Mouse (Mus musculus) heart, embryonic 13.5 days (tissue): ENCODE data around the gene Sik1. TPM values are rescaled to one million over a fixed set of nuclear protein-coding genes. Genes with fewer than 3 reads are reported as not detected.
A peak's percentile ranks its signal among the peaks of the same experiment; 100 is the strongest.

Source experiments
- ATAC-seq: fragments of 200-750 bp; cut with Nextera tagmentation; 2 replicates; pipeline ENCODE4 v1.8.0; 2017; ENCODE audit warnings: moderate TSS enrichment; ENCODE audit not compliant: insufficient number of reproducible peaks, low FRiP score, low TSS enrichment; ENCODE audit errors: extremely low read depth
- H3K27ac ChIP-seq: fragments of 300-500 bp; sonication (generic); replicated peaks from 2 replicates; pipeline ENCODE4 v1.5.1; 2015; ENCODE audit warnings: moderate library complexity, mild to moderate bottlenecking, inconsistent platforms
- H3K27me3 ChIP-seq: fragments of 300-500 bp; sonication (generic); replicated peaks from 2 replicates; pipeline ENCODE4 v1.6.1; 2015; ENCODE audit warnings: mild to moderate bottlenecking, inconsistent platforms
- H3K36me3 ChIP-seq: fragments of 300-500 bp; sonication (generic); 2 replicates; pipeline ENCODE4 v1.6.1; 2015; ENCODE audit warnings: mild to moderate bottlenecking, inconsistent platforms
- H3K4me1 ChIP-seq: fragments of 300-500 bp; sonication (generic); 2 replicates; pipeline ENCODE4 v1.6.1; 2015; ENCODE audit warnings: inconsistent platforms
- H3K4me2 ChIP-seq: fragments of 300-500 bp; sonication (generic); 2 replicates; pipeline ENCODE4 v1.6.1; 2015; ENCODE audit warnings: inconsistent platforms, mild to moderate bottlenecking, moderate library complexity
- H3K4me3 ChIP-seq: fragments of 300-500 bp; sonication (generic); 2 replicates; pipeline ENCODE4 v1.5.1; 2015; ENCODE audit warnings: moderate library complexity, mild to moderate bottlenecking, inconsistent platforms
- H3K9ac ChIP-seq: fragments of 300-500 bp; sonication (generic); 2 replicates; pipeline ENCODE4 v1.6.1; 2015; ENCODE audit warnings: inconsistent platforms, mild to moderate bottlenecking, moderate library complexity
- H3K9me3 ChIP-seq: fragments of 300-500 bp; sonication (generic); 2 replicates; pipeline ENCODE4 v1.6.1; 2016; ENCODE audit warnings: inconsistent platforms
- WGBS: fragments of 180-500 bp; shearing (Covaris S2); methylation state at CpG from one replicate; pipeline ENCODE4 v1.1.7; 2015; ENCODE audit warnings: mixed read lengths; 5-methylcytosine and 5-hydroxymethylcytosine counted together
- polyA plus RNA-seq: library from polyadenylated mRNA; unstranded; fragments of >200 nt; fragmentation: Nextera tagmentation; extraction: Ambion mirVana; gene quantifications from 2 replicates; pipeline ENCODE4 v1.2.1, GENCODE M21; 2015

Gene Sik1
- polyA plus RNA-seq, 1 experiment from 2014 or later: 17.6 TPM

- no peak overlapping the region for H3K4me3 ChIP-seq
- H3K27me3 ChIP-seq: no peaks in the 10 kb centered on the region
- no peaks in the 10 kb centered on the region for H3K9me3 ChIP-seq
- peaks cover 22% of the 10 kb centered on the region for H3K36me3 ChIP-seq
- no peak overlapping the region for H3K4me2 ChIP-seq
- H3K9ac ChIP-seq: no peak overlapping the region
- H3K27ac ChIP-seq: no peak overlapping the region
- H3K4me1 ChIP-seq: peaks cover 56% of the 10 kb centered on the region
- 80% methylated on average over 6 of the region's 6 CpGs for WGBS
- ATAC-seq: no peak
Measured at GRCm38 (mm10) chr17:31840423-31841003, 15.1 kb downstream of the Sik1 start.

DNA sequence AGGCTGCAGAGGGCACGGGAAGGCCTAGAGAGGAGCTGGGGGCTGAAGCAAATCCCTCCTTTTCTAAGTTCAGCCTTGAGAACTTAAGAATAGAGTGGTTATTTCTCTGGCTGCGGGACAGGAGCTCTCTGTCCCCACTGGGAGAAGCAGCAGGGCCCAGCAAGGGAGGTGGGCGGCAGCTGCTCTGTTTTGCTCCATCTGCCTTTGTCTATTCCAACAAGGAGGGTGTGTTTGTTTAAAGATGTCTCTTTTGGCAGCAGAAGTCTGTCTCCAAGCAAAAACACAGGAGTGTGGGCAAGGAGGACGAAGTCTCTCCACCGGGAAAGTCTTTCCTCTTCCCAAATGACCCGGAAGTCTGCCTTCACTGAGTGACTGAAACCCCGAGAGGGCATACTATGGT lies 18.8 kb downstream of the Sik1 start:
- no peak overlapping the region for H3K27ac ChIP-seq
- no peak for ATAC-seq
- WGBS: 65% methylated on average over 7 of the region's 7 CpGs

DNA sequence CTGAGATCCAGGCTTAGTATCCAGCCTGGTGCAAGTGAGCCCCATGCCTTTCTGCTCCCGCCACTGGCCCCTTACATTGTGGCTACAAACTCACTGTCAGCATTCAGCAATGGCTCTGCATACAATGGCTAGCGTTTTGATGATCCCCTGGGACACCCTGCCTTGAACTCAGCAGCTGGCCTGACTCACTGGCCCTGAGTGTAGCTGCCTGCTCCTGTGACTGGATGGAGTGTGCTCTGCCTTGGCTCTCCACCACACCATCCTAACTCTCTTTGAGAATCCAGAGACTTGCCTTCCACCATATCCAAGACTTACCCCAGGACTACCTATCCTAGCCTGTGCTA lies 19.4 kb downstream of the Sik1 start:
- H3K9ac ChIP-seq: no peak overlapping the region
- 74% methylated on average over 2 of the region's 2 CpGs for WGBS
- peaks cover 64% of the 10 kb centered on the region for H3K4me1 ChIP-seq

More for the DNA sequence above, 18.8 kb downstream of the Sik1 start:
- H3K27me3 ChIP-seq: no peaks in the 10 kb centered on the region
- no peak overlapping the region for H3K9ac ChIP-seq
- peaks cover 64% of the 10 kb centered on the region for H3K4me1 ChIP-seq
- no peak overlapping the region for H3K4me3 ChIP-seq
- no peaks in the 10 kb centered on the region for H3K36me3 ChIP-seq
- H3K4me2 ChIP-seq: no peak overlapping the region
- no peaks in the 10 kb centered on the region for H3K9me3 ChIP-seq

DNA sequence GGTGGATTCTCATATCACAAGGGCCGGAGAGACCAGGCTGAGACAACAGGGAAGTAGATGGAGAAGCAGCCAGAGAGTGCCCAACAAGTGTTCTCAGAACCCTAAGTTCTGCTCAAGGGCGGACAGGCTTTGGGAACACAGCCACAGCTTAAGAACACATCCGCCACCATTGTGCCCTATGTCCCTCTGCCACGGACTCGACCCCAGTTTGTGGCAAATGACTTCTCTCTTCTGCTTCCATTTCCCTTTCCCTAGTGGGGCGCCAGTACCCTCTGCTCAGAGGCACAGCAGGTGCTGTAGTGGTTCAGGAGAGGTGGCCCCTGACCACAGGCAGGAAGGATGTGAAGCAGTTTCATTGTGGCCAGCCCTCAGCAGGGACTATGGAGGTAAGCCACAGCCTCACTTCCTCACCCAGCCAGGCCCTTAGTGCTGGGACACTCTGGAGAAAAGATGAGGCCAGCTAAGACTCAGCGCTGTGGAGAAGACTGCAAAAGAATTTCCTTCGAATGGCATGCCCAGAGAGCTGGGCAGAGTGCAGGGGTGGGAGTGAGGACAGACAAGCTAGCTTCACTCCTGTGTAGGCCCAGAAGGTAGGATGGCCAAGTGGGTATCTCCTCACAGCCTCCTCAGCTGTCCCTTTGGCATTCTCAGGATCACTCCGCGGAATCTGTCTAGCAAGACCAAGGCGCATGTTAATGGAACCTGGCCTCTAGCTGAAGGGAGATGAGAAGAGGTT lies 19.9 kb downstream of the Sik1 start:
- Histone ChIP-seq H3K36me3 (no peaks in the 10 kb centered on the region), H3K4me1 (peaks cover 69% of the 10 kb centered on the region), H3K27ac (no peak overlapping the region), H3K4me2 (no peak overlapping the region), H3K9me3 (no peaks in the 10 kb centered on the region), H3K9ac (no peak overlapping the region), H3K27me3 (no peaks in the 10 kb centered on the region), H3K4me3 (no peak overlapping the region)
- WGBS: 85% methylated on average over 11 of the region's 11 CpGs
- no peak for ATAC-seq

More for the DNA sequence above, 19.4 kb downstream of the Sik1 start:
- no peak overlapping the region for H3K4me3 ChIP-seq
- ATAC-seq: no peak
- no peaks in the 10 kb centered on the region for H3K36me3 ChIP-seq
- no peak overlapping the region for H3K4me2 ChIP-seq
- H3K27ac ChIP-seq: no peak overlapping the region
- H3K9me3 ChIP-seq: no peaks in the 10 kb centered on the region
- no peaks in the 10 kb centered on the region for H3K27me3 ChIP-seq

GRCm38 (mm10) chr17:31834320-31835065 lies 21.1 kb downstream of the Sik1 start:
- Histone ChIP-seq H3K36me3 (no peaks in the 10 kb centered on the region), H3K4me3 (no peak overlapping the region), H3K27ac (peak overlapping the region; percentile 81), H3K4me1 (peaks cover 72% of the 10 kb centered on the region), H3K27me3 (no peaks in the 10 kb centered on the region), H3K9me3 (no peaks in the 10 kb centered on the region), H3K9ac (peak overlapping the region; percentile 69), H3K4me2 (peak overlapping the region; percentile 41; the same call in 1 of the 2 replicates)
- no peak; the same call in 1 of the 2 replicates for ATAC-seq
- 61% methylated on average over 6 of the region's 6 CpGs for WGBS

- Histone ChIP-seq H3K27ac (peak overlapping the region; percentile 81), H3K4me2 (peak overlapping the region; percentile 41), H3K9ac (peak overlapping the region; percentile 69), H3K27me3 (no peaks in the 10 kb centered on the region), H3K9me3 (no peaks in the 10 kb centered on the region), H3K4me3 (no peak overlapping the region), H3K4me1 (peaks cover 68% of the 10 kb centered on the region), H3K36me3 (no peaks in the 10 kb centered on the region)
- 23% methylated on average over 7 of the region's 7 CpGs for WGBS
- no peak for ATAC-seq
Measured at GRCm38 (mm10) chr17:31833752-31834151, 21.9 kb downstream of the Sik1 start.

DNA sequence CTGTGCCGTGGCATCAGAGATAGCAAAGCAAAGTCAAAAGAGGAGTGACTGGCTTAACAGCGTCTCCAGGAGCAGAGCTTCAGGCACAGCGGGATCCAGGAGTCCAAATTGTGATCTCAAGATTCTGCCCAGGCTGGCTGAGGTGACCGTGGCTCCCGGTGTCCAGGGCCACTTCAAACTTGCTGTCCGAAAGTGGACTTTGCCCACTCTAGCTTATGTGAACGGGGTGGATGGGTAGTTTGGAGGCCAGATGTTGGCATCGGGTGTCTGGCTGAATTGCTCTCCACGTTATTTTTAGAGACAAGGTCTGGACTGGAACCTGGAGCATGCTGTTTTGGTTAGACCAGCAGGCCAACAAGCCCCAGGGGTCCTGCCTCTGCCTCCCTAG lies 23.0 kb downstream of the Sik1 start:
- no peaks in the 10 kb centered on the region for H3K27me3 ChIP-seq
- H3K27ac ChIP-seq: no peak overlapping the region
- no peak overlapping the region for H3K9ac ChIP-seq
- H3K36me3 ChIP-seq: no peaks in the 10 kb centered on the region
- no peak overlapping the region for H3K4me3 ChIP-seq
- H3K4me1 ChIP-seq: peaks cover 68% of the 10 kb centered on the region
- no peak overlapping the region for H3K4me2 ChIP-seq
- no peaks in the 10 kb centered on the region for H3K9me3 ChIP-seq
- 91% methylated on average over 9 of the region's 9 CpGs for WGBS
- ATAC-seq: no peak

- WGBS: 85% methylated on average over 14 of the region's 14 CpGs
- Histone ChIP-seq H3K4me2 (no peak overlapping the region), H3K9ac (no peak overlapping the region), H3K4me1 (peaks cover 69% of the 10 kb centered on the region), H3K27me3 (no peaks in the 10 kb centered on the region), H3K27ac (peak overlapping the region; percentile 58), H3K36me3 (no peaks in the 10 kb centered on the region), H3K9me3 (no peaks in the 10 kb centered on the region), H3K4me3 (no peak overlapping the region)
- ATAC-seq: no peak
Measured at GRCm38 (mm10) chr17:31831866-31832576, 23.6 kb downstream of the Sik1 start.

DNA sequence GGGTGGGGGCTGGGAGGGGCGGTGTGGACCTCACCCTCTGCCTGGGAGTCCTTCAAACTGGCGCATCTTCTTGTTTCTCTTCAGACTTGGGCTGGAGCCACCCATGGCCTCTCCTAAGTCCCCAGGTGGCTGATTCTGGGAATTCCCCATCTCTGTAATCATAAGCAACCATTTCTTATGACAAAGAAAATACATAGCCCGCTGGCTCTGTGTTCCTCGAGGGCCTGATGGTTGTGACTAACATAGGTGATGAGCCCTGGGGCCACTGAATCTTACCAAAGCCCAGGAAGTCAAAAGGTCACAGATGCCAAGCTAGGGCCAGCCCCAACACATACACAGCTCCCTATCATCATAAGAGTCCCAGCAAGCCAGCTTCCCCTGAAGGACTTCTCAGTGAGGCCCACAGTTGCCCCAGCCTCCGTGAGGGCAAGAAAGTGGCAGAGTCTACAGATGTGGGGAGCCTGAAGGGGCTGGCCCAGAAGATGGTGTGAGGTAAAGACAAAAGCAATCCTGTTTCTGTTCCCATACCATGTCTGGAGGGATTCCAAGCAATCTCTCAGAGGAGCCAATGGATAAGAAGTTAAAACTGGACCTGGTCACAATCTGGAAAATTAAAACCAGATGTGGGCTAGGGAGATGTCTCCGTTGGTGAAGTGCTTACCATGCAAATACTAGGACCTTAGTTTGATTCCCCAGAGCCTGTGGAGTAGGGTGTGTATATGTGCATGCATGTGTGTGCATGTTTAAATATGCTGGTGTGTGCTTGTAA lies 24.3 kb downstream of the Sik1 start:
- Histone ChIP-seq H3K4me1 (peaks cover 70% of the 10 kb centered on the region), H3K36me3 (no peaks in the 10 kb centered on the region), H3K4me2 (no peak overlapping the region), H3K27me3 (no peaks in the 10 kb centered on the region), H3K27ac (peak overlapping the region; percentile 58), H3K4me3 (no peak overlapping the region), H3K9me3 (no peaks in the 10 kb centered on the region), H3K9ac (peak overlapping the region; percentile 7; the same call in 1 of the 2 replicates)
- ATAC-seq: no peak
- WGBS: 58% methylated on average over 6 of the region's 6 CpGs

DNA sequence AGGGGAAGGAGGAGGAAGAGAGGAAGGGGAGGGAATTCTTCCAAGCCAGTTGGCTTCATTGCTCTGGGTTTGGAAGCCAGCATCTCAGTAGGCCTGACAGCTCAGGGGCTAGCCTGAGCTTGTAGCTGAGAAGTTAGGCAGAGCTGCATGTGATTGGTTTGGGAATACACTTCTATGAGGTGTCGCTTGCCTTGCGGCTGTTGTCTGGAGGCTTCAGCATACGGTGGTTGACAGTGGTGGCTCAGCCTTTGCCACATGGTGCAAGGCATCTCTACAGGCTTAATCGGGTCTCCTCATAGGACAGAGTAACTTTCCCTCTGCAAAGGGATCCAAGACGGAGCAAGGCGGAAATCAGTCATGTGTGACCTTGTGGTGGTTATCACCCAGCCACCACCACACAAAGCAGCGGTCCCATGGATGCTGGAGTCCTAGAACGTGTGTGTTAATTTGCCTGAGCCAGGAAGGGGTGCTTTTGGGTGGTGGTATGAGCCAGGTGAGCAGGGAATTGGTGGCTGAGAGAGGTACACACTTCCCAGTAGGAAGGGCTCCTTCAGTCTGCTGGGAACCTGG lies 25.0 kb downstream of the Sik1 start:
- Histone ChIP-seq H3K4me3 (no peak overlapping the region), H3K27me3 (no peaks in the 10 kb centered on the region), H3K9ac (peak overlapping the region; percentile 7; the same call in 1 of the 2 replicates), H3K36me3 (no peaks in the 10 kb centered on the region), H3K4me2 (no peak overlapping the region), H3K27ac (peak overlapping the region; percentile 58), H3K9me3 (no peaks in the 10 kb centered on the region), H3K4me1 (peaks cover 72% of the 10 kb centered on the region)
- WGBS: 88% methylated on average over 8 of the region's 8 CpGs
- no peak for ATAC-seq
